Mouse (Mus musculus) forebrain, embryonic 15.5 days (tissue): ENCODE measurements around the gene Kcnj15. TPM values are rescaled to one million over a fixed set of nuclear protein-coding genes. Genes with fewer than 3 reads are reported as not detected.

ENCODE experiments used
- ATAC-seq: fragments of 200-750 bp; cut with Nextera tagmentation; replicated peaks from 2 replicates; pipeline ENCODE4 v1.8.0; 2017; ENCODE audit warnings: mild to moderate bottlenecking, moderate TSS enrichment, moderate library complexity
- H3K27ac ChIP-seq: fragments of 300-500 bp; sonication (generic); replicated peaks from 2 replicates; pipeline ENCODE4 v1.5.1; 2015; ENCODE audit warnings: mild to moderate bottlenecking, inconsistent platforms
- H3K27me3 ChIP-seq: fragments of 300-500 bp; sonication (generic); 2 replicates; pipeline ENCODE4 v1.6.1; 2015; ENCODE audit warnings: inconsistent platforms
- H3K36me3 ChIP-seq: fragments of 300-500 bp; sonication (generic); 2 replicates; pipeline ENCODE4 v1.6.1; 2015; ENCODE audit warnings: mild to moderate bottlenecking, inconsistent platforms
- H3K4me1 ChIP-seq: fragments of 300-500 bp; sonication (generic); 2 replicates; pipeline ENCODE4 v1.6.1; 2015; ENCODE audit warnings: inconsistent platforms
- H3K4me2 ChIP-seq: fragments of 300-500 bp; sonication (generic); replicated peaks from 2 replicates; pipeline ENCODE4 v1.6.1; 2015; ENCODE audit warnings: mild to moderate bottlenecking, inconsistent platforms
- H3K4me3 ChIP-seq: fragments of 300-500 bp; sonication (generic); 2 replicates; pipeline ENCODE4 v1.5.1; 2015; ENCODE audit warnings: mild to moderate bottlenecking, inconsistent platforms
- H3K9ac ChIP-seq: fragments of 300-500 bp; sonication (generic); replicated peaks from 2 replicates; pipeline ENCODE4 v1.6.1; 2015; ENCODE audit warnings: mild to moderate bottlenecking, inconsistent platforms
- H3K9me3 ChIP-seq: fragments of 300-500 bp; sonication (generic); 2 replicates; pipeline ENCODE4 v1.6.1; 2016; ENCODE audit warnings: inconsistent platforms
- WGBS: fragments of 180-500 bp; shearing (Covaris S2); methylation state at CpG from one replicate; pipeline ENCODE4 v1.1.7; 2015; ENCODE audit warnings: mixed read lengths; 5-methylcytosine and 5-hydroxymethylcytosine counted together
- polyA plus RNA-seq: library from polyadenylated mRNA; unstranded; fragments of >200 nt; fragmentation: Nextera tagmentation; extraction: Ambion mirVana; gene quantifications from 2 replicates; pipeline ENCODE4 v1.2.1, GENCODE M21; 2015

Kcnj15 gene
- polyA plus RNA-seq, 1 experiment from 2014 or later: 0.14 TPM

GRCm38 (mm10) chr16:95283369-95283768 lies 26.0 kb downstream of the Kcnj15 start:
- Histone ChIP-seq H3K27me3 (no peaks in the 10 kb centered on the region), H3K9me3 (no peaks in the 10 kb centered on the region), H3K4me1 (no peaks in the 10 kb centered on the region), H3K4me3 (no peak overlapping the region), H3K36me3 (no peaks in the 10 kb centered on the region), H3K4me2 (no peak overlapping the region), H3K9ac (no peak overlapping the region), H3K27ac (no peak overlapping the region)
- 91% methylated on average over 10 of the region's 10 CpGs for WGBS
- no peak for ATAC-seq

- 89% methylated on average over 12 of the region's 12 CpGs for WGBS
Observed at GRCm38 (mm10) chr16:95284085-95284727, 26.8 kb downstream of the Kcnj15 start.

GRCm38 (mm10) chr16:95285043-95285442 lies 27.7 kb downstream of the Kcnj15 start:
- WGBS: 94% methylated on average over 4 of the region's 4 CpGs
- ATAC-seq: no peak
- Histone ChIP-seq H3K9me3 (no peaks in the 10 kb centered on the region), H3K4me2 (no peak overlapping the region), H3K4me3 (no peak overlapping the region), H3K27ac (no peak overlapping the region), H3K9ac (no peak overlapping the region), H3K27me3 (no peaks in the 10 kb centered on the region), H3K36me3 (no peaks in the 10 kb centered on the region), H3K4me1 (no peaks in the 10 kb centered on the region)

More at GRCm38 (mm10) chr16:95284085-95284727, 26.8 kb downstream of the Kcnj15 start:
- no peak overlapping the region for H3K27ac ChIP-seq
- no peak overlapping the region for H3K9ac ChIP-seq
- no peaks in the 10 kb centered on the region for H3K27me3 ChIP-seq
- H3K4me1 ChIP-seq: no peaks in the 10 kb centered on the region
- no peaks in the 10 kb centered on the region for H3K9me3 ChIP-seq
- H3K36me3 ChIP-seq: no peaks in the 10 kb centered on the region
- H3K4me2 ChIP-seq: no peak overlapping the region
- no peak overlapping the region for H3K4me3 ChIP-seq
- no peak for ATAC-seq

GRCm38 (mm10) chr16:95285767-95286166 lies 28.4 kb downstream of the Kcnj15 start:
- no peak overlapping the region for H3K4me3 ChIP-seq
- H3K36me3 ChIP-seq: no peaks in the 10 kb centered on the region
- H3K9ac ChIP-seq: no peak overlapping the region
- no peak for ATAC-seq
- no peaks in the 10 kb centered on the region for H3K27me3 ChIP-seq
- no peak overlapping the region for H3K27ac ChIP-seq
- 90% methylated on average over 4 of the region's 4 CpGs for WGBS
- no peak overlapping the region for H3K4me2 ChIP-seq
- H3K4me1 ChIP-seq: no peaks in the 10 kb centered on the region
- no peaks in the 10 kb centered on the region for H3K9me3 ChIP-seq

GRCm38 (mm10) chr16:95287656-95288055 lies 30.3 kb downstream of the Kcnj15 start:
- H3K4me3 ChIP-seq: no peak overlapping the region
- no peak overlapping the region for H3K27ac ChIP-seq
- H3K36me3 ChIP-seq: no peaks in the 10 kb centered on the region
- no peak overlapping the region for H3K9ac ChIP-seq
- 71% methylated on average over 2 of the region's 2 CpGs for WGBS
- H3K4me1 ChIP-seq: no peaks in the 10 kb centered on the region
- H3K27me3 ChIP-seq: no peaks in the 10 kb centered on the region
- no peak overlapping the region for H3K4me2 ChIP-seq
- no peaks in the 10 kb centered on the region for H3K9me3 ChIP-seq
- no peak for ATAC-seq

- H3K4me2 ChIP-seq: no peak overlapping the region
- H3K9me3 ChIP-seq: no peaks in the 10 kb centered on the region
- 79% methylated on average over 3 of the region's 3 CpGs for WGBS
- H3K36me3 ChIP-seq: no peaks in the 10 kb centered on the region
- H3K27me3 ChIP-seq: no peaks in the 10 kb centered on the region
- no peak for ATAC-seq
- no peak overlapping the region for H3K4me3 ChIP-seq
- H3K4me1 ChIP-seq: peaks cover 2% of the 10 kb centered on the region; the same call in 1 of the 2 replicates
- H3K27ac ChIP-seq: no peak overlapping the region
- no peak overlapping the region for H3K9ac ChIP-seq
Observed at GRCm38 (mm10) chr16:95289375-95289774, 32.0 kb downstream of the Kcnj15 start.

GRCm38 (mm10) chr16:95291450-95292101 lies 34.2 kb downstream of the Kcnj15 start:
- WGBS: 72% methylated on average over 10 of the region's 10 CpGs

GRCm38 (mm10) chr16:95292843-95293505 lies 35.6 kb downstream of the Kcnj15 start:
- WGBS: 81% methylated on average over 14 of the region's 14 CpGs
- no peak overlapping the region for H3K9ac ChIP-seq
- H3K4me2 ChIP-seq: no peak overlapping the region
- no peaks in the 10 kb centered on the region for H3K9me3 ChIP-seq
- H3K27me3 ChIP-seq: no peaks in the 10 kb centered on the region
- H3K27ac ChIP-seq: no peak overlapping the region
- peaks cover 2% of the 10 kb centered on the region; the same call in 1 of the 2 replicates for H3K4me1 ChIP-seq
- H3K4me3 ChIP-seq: no peak overlapping the region
- no peak for ATAC-seq
- no peaks in the 10 kb centered on the region for H3K36me3 ChIP-seq

More at GRCm38 (mm10) chr16:95291450-95292101, 34.2 kb downstream of the Kcnj15 start:
- ATAC-seq: no peak
- peaks cover 2% of the 10 kb centered on the region; the same call in 1 of the 2 replicates for H3K4me1 ChIP-seq
- no peak overlapping the region for H3K4me3 ChIP-seq
- H3K9me3 ChIP-seq: no peaks in the 10 kb centered on the region
- H3K36me3 ChIP-seq: no peaks in the 10 kb centered on the region
- no peaks in the 10 kb centered on the region for H3K27me3 ChIP-seq
- H3K4me2 ChIP-seq: no peak overlapping the region
- no peak overlapping the region for H3K9ac ChIP-seq
- H3K27ac ChIP-seq: no peak overlapping the region

- Histone ChIP-seq H3K4me3 (no peak overlapping the region), H3K36me3 (no peaks in the 10 kb centered on the region), H3K9ac (no peak overlapping the region), H3K9me3 (no peaks in the 10 kb centered on the region), H3K4me2 (no peak overlapping the region), H3K27me3 (no peaks in the 10 kb centered on the region), H3K27ac (no peak overlapping the region), H3K4me1 (peaks cover 2% of the 10 kb centered on the region; the same call in 1 of the 2 replicates)
- 75% methylated on average over 3 of the region's 3 CpGs for whole genome bisulfite sequencing
- ATAC-seq: no peak
Observed at GRCm38 (mm10) chr16:95297651-95298050, 40.3 kb downstream of the Kcnj15 start.

- no peaks in the 10 kb centered on the region for H3K36me3 ChIP-seq
- no peak overlapping the region for H3K4me3 ChIP-seq
- H3K4me2 ChIP-seq: no peak overlapping the region
- H3K27ac ChIP-seq: no peak overlapping the region
- no peaks in the 10 kb centered on the region for H3K27me3 ChIP-seq
- no peak overlapping the region for H3K9ac ChIP-seq
- H3K9me3 ChIP-seq: no peaks in the 10 kb centered on the region
- H3K4me1 ChIP-seq: no peaks in the 10 kb centered on the region
- ATAC-seq: no peak
- 93% methylated on average over 3 of the region's 3 CpGs for WGBS
Observed at GRCm38 (mm10) chr16:95301667-95302066, 44.3 kb downstream of the Kcnj15 start.

- Histone ChIP-seq H3K9me3 (no peaks in the 10 kb centered on the region), H3K4me2 (no peak overlapping the region), H3K4me1 (no peaks in the 10 kb centered on the region), H3K4me3 (no peak overlapping the region), H3K9ac (no peak overlapping the region), H3K27me3 (no peaks in the 10 kb centered on the region), H3K27ac (no peak overlapping the region), H3K36me3 (no peaks in the 10 kb centered on the region)
- WGBS: 81% methylated on average over 9 of the region's 9 CpGs
- no peak for ATAC-seq
Observed at GRCm38 (mm10) chr16:95303676-95304075, 46.3 kb downstream of the Kcnj15 start.

GRCm38 (mm10) chr16:95307823-95308360 lies 50.5 kb downstream of the Kcnj15 start:
- Histone ChIP-seq H3K4me1 (no peaks in the 10 kb centered on the region), H3K9me3 (no peaks in the 10 kb centered on the region), H3K27ac (no peak overlapping the region), H3K4me3 (no peak overlapping the region), H3K4me2 (no peak overlapping the region), H3K36me3 (no peaks in the 10 kb centered on the region), H3K27me3 (no peaks in the 10 kb centered on the region), H3K9ac (no peak overlapping the region)
- no peak for ATAC-seq
- 95% methylated on average over 3 of the region's 3 CpGs for WGBS
